Mouse (Mus musculus): ENCODE results near the gene Zrsr1.

Gene Zrsr1

DNA sequence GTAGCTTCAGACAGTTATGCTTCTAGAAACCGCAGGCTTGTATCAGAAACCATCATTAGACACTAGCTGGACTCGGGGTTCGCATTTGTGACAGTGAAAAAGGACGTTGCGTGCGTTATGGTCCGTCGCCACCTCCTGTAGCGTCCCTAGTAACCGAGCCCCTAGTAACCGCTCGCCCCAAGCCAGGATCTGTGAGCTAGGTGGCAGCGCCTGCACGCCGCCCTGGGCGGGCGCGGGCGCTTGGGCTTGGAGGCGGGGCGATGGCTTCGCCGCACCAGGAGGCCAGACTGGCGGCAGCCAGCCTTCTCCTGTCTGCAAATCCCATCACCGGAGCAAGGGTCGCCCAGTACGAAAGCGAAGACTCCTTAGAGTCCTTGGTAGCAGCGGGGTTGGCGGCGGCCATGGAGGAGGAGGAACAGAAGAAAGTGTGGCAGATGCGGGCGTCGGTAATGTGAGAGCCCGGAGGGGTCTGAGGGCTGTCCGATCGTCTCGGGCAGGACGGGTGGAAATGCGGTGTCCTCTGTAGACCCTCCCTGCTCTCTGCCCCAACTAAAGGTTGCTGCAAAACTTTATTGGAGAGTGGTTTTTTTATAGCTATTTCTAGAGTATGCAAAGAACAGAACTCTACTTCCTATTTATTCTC is 36.5 kb downstream of the Zrsr1 start:
- in situ Hi-C loops (cut with MseI, MboI) = loop anchor here (5.0 to 25.0 kb wide), 3 partner anchors 129 to 269 kb away; no protein-coding TSS in a partner anchor

DNA sequence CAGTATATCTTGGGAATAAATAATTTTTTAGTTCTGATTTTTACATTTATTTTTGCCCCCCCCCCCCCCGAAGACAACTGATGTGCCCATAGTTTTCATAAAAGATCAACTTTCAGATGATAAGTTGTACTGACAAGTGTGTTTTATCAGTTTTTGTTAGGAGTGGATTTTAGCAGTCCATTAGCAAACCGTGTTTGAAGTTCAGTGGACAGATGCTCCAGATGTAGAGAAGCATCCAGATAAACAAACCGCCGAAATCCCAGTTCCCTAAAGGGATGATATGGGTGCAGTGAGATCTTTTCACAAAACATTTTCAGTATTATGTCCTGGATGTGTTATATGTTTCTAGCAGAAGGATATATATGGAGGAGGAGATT is 37.0 kb downstream of the Zrsr1 start:
- in situ Hi-C loops (cut with MseI, MboI) = loop anchor here (5.0 to 25.0 kb wide), 3 partner anchors 128 to 268 kb away; no protein-coding TSS in a partner anchor

- in situ Hi-C loops (cut with MseI, MboI) = loop anchor here in 1 of 2 experiments (25.0 kb wide), 1 partner anchor 124 kb away; no protein-coding TSS in a partner anchor
These were observed 41.3 kb downstream of the Zrsr1 start for GRCm38 (mm10) chr11:23013096-23013495.

- in situ Hi-C loops (cut with MseI, MboI) = loop anchor here in 1 of 2 experiments (25.0 kb wide), 1 partner anchor 124 kb away; no protein-coding TSS in a partner anchor
These were observed 41.9 kb downstream of the Zrsr1 start for GRCm38 (mm10) chr11:23013580-23014294.

DNA sequence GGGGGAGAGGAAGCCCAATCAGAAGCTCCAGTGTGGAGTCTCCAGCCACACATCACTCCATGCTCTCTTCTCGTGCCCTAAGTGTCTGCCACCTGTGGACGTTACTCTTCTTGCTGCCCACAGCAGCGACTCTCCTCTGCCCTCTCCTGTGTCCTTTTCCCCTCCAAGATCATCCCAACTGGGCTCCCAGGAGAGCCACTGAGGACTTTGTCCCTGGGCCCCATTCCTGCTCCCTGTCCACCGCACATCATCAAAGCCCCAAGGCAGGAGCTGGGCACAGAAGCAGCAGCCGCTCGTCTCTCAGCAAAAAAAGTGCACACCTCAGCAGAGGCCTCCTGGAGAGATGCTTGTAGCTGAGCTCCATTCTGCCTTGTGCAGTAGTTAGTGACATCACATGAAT is 43.2 kb downstream of the Zrsr1 start:
- in situ Hi-C loops (cut with MseI, MboI) = loop anchor here in 1 of 2 experiments (25.0 kb wide), 1 partner anchor 122 kb away; no protein-coding TSS in a partner anchor

GRCm38 (mm10) chr11:23017943-23018342 is 46.1 kb downstream of the Zrsr1 start:
- in situ Hi-C loops (cut with MseI, MboI) = loop anchor here in 1 of 2 experiments (25.0 kb wide), 1 partner anchor 119 kb away; no protein-coding TSS in a partner anchor

DNA sequence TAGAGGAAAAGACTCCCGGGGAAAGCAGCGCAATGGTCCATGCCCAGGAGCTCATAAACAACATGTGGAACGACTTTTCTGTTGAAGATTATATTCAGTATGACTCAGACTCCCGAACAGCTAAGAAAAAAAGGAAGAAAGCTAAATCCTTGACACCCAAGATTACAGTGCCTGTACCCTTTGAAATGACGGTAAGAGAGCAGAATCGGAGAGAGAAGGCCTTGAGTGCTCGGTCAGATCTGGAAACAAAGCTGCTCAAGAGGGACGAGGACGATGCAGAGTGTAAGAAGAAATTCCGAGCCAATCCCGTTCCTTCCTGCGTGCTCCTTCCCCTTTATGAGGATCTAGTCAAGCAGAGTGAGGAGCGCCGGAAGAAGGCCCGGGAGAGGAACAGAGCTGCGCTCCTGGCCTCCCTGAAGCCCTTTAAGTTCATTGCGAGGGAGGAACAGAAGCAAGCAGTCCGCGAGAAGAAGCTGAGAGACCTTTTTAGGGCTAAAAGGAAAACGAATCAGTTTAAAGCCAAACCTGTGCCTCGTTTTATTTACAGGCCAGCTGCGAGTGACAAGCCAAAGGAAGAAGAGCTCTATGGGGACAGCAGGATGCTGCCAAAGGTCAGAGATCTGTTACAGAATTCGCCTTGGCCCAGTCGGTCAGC is 48.4 kb downstream of the Zrsr1 start:
- in situ Hi-C loops (cut with MseI, MboI) = loop anchor here in 1 of 2 experiments (25.0 kb wide), 1 partner anchor 117 kb away; no protein-coding TSS in a partner anchor

DNA sequence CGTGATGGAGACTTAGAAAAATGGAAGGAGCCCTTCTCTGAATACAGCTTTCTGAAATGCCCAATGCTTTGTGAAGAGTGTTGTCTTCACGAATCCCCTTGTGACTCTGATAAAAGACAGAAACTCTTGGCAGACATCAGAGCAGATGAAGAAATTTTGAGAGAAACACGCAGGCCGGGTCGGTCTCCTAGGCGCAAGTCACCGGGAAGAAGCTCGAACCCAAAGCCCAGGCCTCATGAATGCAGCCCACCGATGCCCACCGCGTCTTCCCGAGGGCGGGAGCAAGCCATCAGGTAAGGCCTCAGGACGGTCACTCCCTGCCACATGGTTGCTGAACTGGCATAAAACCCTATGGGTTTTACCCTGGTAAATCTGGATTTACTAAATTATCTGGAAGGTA is 49.0 kb downstream of the Zrsr1 start:
- in situ Hi-C loops (cut with MseI, MboI) = loop anchor here in 1 of 2 experiments (25.0 kb wide), 1 partner anchor 116 kb away; no protein-coding TSS in a partner anchor

DNA sequence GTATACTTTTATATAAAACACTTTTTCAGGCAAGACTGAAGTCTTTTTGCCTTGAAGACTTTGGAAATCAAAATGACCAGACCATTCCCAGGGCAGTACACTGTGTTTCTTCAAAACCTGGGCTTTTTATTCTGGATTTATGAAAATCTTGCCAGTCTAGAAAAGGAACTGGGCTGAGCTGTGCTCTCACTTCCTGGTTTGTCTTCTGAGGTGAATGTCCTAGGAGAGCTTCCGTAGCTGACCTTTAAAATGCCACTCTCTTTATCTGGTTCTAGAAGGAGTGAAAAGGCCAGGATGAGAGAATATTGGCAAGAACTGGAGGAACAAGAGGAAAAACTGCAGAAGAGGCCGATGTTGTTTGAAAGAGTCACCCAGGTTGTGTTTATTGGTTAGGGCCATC is 51.4 kb downstream of the Zrsr1 start:
- in situ Hi-C loops (cut with MseI, MboI) = loop anchor here in 1 of 2 experiments (25.0 kb wide), 1 partner anchor 114 kb away; no protein-coding TSS in a partner anchor

DNA sequence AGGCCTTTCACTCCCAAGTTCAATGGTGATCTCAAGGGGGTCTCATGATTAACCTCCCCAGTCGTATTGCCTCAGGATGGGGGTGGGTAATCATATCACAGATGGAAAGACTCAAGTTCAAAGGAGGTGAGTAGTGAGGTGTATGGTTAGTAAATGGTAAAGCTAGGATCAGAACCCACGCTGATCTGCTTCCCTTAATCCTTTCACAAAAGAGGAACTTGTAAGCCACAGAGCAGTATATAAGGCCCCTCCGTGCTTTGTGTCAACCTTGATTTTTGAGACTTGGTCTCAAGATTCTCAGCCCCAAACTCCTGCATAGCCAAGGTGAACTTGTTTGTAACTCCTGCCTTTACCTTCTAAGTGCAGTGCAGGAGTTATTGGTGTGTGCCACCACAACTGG is 52.4 kb downstream of the Zrsr1 start:
- in situ Hi-C loops (cut with MseI, MboI) = loop anchor here in 1 of 2 experiments (25.0 kb wide), 1 partner anchor 113 kb away; no protein-coding TSS in a partner anchor

Data from mouse trophoblast stem cell (cell line).